Mouse (Mus musculus): ENCODE measurements around the gene Dab2ip.

Dab2ip gene

GRCm38 (mm10) chr2:35767834-35768537, 209.9 kb downstream of the Dab2ip start:
- DNase-seq: no peak

- DNase-seq: no peak
Measured at GRCm38 (mm10) chr2:35768538-35769238, 210.6 kb downstream of the Dab2ip start.

GRCm38 (mm10) chr2:35769398-35769797, 211.3 kb downstream of the Dab2ip start:
- DNase-seq: no peak

GRCm38 (mm10) chr2:35770541-35770940, 212.5 kb downstream of the Dab2ip start:
- DNase-seq: no peak

GRCm38 (mm10) chr2:35775651-35776055, 217.6 kb downstream of the Dab2ip start:
- DNase-seq: no peak

- no peak for DNase-seq
Measured at GRCm38 (mm10) chr2:35776935-35777334, 218.9 kb downstream of the Dab2ip start.

- DNase-seq: no peak
Measured at GRCm38 (mm10) chr2:35779266-35779665, 221.2 kb downstream of the Dab2ip start.

All from cerebellum, adult 8-10 months (tissue).